Mouse (Mus musculus): ENCODE results near the gene Alkbh6. TPM values are rescaled to one million over a fixed set of nuclear protein-coding genes. Genes with fewer than 3 reads are reported as not detected.
A peak's percentile ranks its signal among the peaks of the same experiment; 100 is the strongest.

Gene Alkbh6
- polyA plus RNA-seq, 1 experiment from 2014 or later = 92.9 TPM

DNA sequence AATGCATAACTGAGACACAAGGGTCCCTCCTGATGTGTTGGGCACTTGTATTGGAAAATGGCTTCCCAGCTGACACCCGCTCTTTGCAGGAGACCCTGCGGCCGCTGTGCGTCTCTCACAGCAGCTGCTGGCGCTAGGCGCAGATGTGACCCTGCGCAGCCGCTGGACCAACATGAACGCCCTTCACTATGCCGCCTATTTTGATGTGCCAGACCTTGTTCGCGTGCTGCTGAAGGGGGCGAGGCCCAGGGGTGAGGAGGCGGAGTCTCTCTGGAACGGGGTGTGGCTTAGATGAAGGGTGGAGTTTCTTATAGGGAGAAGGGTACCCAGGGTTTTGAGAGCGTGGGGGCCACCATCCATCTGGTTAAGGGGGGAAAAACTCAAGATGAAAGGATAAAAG is 11.3 kb upstream of the Alkbh6 start:
- H3K9ac ChIP-seq (replicated peaks) = no peak overlapping the region
- H3K9me3 ChIP-seq = no peaks in the 10 kb centered on the region
- H3K4me2 ChIP-seq (replicated peaks) = no peak overlapping the region
- no peak for ATAC-seq (ENCODE audit: low FRiP score, low read depth)
- peaks cover 19% of the 10 kb centered on the region for H3K4me1 ChIP-seq
- H3K4me3 ChIP-seq = no peak overlapping the region
- peaks cover 86% of the 10 kb centered on the region for H3K36me3 ChIP-seq
- H3K27me3 ChIP-seq = no peaks in the 10 kb centered on the region
- H3K27ac ChIP-seq (replicated peaks) = no peak overlapping the region
- 90% methylated on average over 16 of the region's 16 CpGs for WGBS

DNA sequence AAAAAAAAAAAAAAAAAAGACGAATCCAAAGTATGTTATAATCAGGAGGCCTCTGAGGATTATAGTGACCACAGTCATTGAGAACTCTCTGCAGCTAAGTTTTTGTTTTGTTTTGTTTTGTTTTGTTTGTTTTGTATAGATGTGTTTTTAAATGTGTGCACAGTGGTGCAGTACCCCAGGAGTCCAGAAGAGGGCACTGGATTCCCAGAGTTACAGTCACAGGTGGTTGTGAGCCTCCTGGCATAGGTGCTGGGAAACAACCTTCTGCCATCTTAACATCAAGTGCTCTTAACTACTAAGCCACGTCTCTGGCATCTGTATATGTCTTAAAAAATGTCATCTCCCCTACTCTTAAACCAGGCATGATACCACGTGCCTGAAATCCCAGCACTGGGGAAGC is 7.6 kb upstream of the Alkbh6 start:
- Histone ChIP-seq H3K9ac (replicated peaks) (no peak overlapping the region), H3K36me3 (peaks cover 88% of the 10 kb centered on the region), H3K27ac (replicated peaks) (no peak overlapping the region), H3K4me2 (replicated peaks) (no peak overlapping the region), H3K27me3 (no peaks in the 10 kb centered on the region), H3K4me3 (no peak overlapping the region), H3K4me1 (no peaks in the 10 kb centered on the region), H3K9me3 (no peaks in the 10 kb centered on the region)
- WGBS = 66% methylated on average over 3 of the region's 3 CpGs
- ATAC-seq (ENCODE audit: low FRiP score, low read depth) = no peak

DNA sequence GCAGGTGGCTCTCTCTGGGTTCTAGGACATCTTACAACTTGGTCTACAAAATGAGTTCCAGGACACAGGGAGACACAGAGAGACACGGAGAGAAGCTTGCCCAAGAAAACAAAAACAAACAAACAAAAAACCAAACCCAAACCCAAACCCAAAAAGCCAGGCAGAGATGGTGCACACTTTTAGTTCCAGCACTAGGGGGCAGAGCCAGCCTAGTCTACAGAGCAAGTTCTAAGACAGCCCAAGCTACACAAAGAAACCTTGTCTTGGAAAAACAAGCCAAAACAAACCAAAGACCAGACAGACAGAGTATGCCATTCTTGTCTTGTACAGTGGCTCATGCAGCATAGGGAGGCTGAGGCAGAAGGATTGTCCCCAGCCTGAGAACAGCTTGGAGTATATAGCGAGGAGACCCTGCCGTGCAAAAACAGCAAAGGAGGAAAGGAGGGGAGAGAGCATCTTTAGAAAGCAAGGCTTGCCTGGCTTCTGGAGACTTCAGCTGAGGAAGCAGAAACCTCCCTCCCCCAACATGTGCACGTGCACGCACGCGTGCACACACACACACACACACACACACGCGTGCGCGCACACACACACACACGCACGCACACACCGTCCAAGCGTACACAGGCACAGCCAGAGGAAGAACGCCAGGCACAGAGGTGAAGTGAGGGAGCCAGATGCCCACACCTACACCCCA is 2.3 kb upstream of the Alkbh6 start:
- H3K36me3 ChIP-seq = peaks cover 56% of the 10 kb centered on the region
- no peak for ATAC-seq (ENCODE audit: low FRiP score, low read depth)
- H3K9ac ChIP-seq (replicated peaks) = no peak overlapping the region
- no peak overlapping the region for H3K4me2 ChIP-seq (replicated peaks)
- peaks cover 20% of the 10 kb centered on the region for H3K4me1 ChIP-seq
- whole genome bisulfite sequencing = 93% methylated on average over 16 of the region's 16 CpGs
- H3K4me3 ChIP-seq = no peak overlapping the region
- H3K27ac ChIP-seq (replicated peaks) = no peak overlapping the region
- H3K27me3 ChIP-seq = no peaks in the 10 kb centered on the region
- H3K9me3 ChIP-seq = no peaks in the 10 kb centered on the region

DNA sequence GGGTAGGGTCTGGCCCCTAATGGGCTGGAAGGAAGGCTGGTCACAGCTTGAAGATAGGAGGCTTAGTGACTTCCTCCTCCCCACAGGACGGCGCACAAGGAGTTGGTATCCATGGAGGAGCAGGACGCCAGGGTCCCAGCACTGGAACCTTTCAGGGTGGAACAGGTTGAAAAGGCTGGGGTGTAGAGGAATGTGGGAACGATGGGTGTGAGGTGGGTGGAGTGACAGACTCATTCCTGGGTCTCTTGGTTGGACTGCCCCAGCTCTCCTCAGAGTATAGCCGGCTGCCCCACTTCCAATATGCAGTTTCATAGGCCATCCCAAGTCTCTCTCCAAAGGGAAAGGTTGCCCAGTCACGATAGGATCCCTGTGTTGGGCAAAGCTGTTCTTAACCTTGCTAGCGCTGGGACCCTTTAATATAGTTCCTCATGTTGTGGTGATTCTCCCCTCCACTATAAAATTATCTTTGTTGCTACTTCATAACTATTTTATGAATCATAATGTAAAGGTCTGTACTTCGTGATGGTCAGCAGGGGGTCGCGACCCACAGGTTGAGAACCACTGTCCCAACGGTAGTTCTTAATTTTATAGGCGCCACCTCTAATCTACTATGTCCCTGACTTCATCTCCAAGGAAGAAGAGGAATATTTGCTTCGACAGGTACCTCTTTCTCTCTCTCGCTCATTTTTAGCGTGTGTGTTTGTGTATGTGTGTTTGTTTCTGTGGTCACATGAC is 1.0 kb downstream of the Alkbh6 start:
- peaks cover 22% of the 10 kb centered on the region for H3K4me1 ChIP-seq
- H3K27me3 ChIP-seq = no peaks in the 10 kb centered on the region
- WGBS = 70% methylated on average over 15 of the region's 15 CpGs
- H3K9ac ChIP-seq (replicated peaks) = peak overlapping the region; percentile 72
- H3K36me3 ChIP-seq = peaks cover 38% of the 10 kb centered on the region
- H3K4me2 ChIP-seq (replicated peaks) = peak overlapping the region; percentile 92
- H3K27ac ChIP-seq (replicated peaks) = no peak overlapping the region
- no peaks in the 10 kb centered on the region for H3K9me3 ChIP-seq
- no peak for ATAC-seq (ENCODE audit: low FRiP score, low read depth)
- peak overlapping the region; percentile 70 for H3K4me3 ChIP-seq

DNA sequence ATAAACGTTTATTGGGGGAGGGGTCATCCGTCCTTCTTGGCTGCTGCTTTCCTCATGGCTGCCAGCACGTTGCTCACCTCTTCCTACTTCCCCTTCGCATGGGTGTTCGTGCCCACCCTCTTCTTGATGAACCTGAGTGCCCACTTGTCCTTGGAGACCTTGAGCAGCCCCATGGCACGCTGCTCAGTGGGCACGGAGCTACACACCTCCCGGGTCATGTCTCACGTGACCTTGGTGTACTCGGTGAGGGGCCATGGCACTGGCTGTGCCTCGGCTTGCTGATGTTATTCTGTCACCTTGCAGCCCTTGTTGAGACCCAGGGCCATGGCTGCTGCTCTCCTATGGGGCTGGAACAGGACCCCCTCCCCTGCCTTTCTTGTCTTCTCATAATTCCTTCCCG is 1.6 kb downstream of the Alkbh6 start:
- 89% methylated on average over 12 of the region's 12 CpGs for WGBS
- H3K4me2 ChIP-seq (replicated peaks) = 0 out of 2 replicates have a peak overlapping the region, but pooled peaks have one; percentile 92
- no peak for ATAC-seq (ENCODE audit: low FRiP score, low read depth)
- peaks cover 36% of the 10 kb centered on the region for H3K36me3 ChIP-seq
- H3K4me3 ChIP-seq = no peak overlapping the region
- no peak overlapping the region for H3K27ac ChIP-seq (replicated peaks)
- no peaks in the 10 kb centered on the region for H3K27me3 ChIP-seq
- H3K4me1 ChIP-seq = peaks cover 28% of the 10 kb centered on the region
- no peak overlapping the region for H3K9ac ChIP-seq (replicated peaks)
- no peaks in the 10 kb centered on the region for H3K9me3 ChIP-seq

DNA sequence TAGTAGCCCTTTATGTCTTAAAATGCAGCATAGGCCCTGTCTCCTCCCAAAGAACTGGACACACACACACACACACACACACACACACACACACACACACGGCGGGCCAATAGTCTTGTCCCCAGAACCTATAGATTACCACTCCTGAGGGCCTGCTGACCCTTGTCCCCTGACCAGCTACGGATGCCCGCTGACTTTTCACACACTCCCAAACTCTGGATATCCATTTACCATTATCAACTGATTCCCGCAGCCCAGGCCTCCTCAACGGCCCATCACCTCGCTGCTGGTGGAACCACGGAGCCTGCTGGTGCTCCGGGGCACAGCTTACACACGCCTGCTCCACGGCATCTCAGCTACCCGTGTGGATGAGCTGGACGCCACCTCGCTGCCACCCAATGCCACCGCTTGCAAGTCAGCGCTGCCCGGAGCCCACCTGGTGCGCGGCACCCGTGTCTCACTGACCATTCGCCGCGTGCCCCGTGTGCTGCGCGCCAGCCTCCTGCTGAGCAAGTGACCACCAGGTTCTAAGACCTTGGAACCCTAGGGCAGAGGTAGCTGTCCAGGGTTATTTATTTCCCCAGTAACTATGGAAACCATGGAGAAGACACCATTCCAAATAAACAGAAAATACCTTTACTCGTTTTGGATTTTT is 5.3 kb downstream of the Alkbh6 start:
- peaks cover 14% of the 10 kb centered on the region for H3K36me3 ChIP-seq
- no peak overlapping the region for H3K27ac ChIP-seq (replicated peaks)
- no peaks in the 10 kb centered on the region for H3K27me3 ChIP-seq
- H3K9me3 ChIP-seq = no peaks in the 10 kb centered on the region
- ATAC-seq (ENCODE audit: low FRiP score, low read depth) = no peak
- H3K4me2 ChIP-seq (replicated peaks) = no peak overlapping the region
- peaks cover 24% of the 10 kb centered on the region for H3K4me1 ChIP-seq
- H3K9ac ChIP-seq (replicated peaks) = no peak overlapping the region
- no peak overlapping the region for H3K4me3 ChIP-seq
- WGBS = 46% methylated on average over 27 of the region's 27 CpGs

DNA sequence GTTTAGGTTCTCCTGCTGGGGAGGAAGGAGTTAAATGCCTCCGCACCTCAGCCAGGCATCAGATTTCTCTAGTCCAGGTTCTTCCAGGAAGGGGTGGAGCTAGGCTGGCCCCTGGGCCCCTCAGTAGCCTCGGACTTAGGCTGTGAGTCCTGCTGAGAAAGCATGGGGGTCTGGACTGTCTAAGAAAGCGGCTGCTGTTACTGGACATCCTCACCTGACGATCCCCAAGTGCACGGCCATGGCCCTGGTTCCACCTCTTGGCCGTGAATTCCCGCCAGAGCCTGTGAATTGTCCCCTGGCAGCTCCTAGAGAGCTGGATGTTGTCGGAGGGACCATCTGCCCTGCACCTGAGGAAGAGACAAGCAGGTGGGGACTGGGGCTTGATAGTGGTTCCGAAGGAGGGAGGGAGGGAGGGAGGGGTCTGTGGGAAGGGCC is 6.2 kb downstream of the Alkbh6 start, which contains the start of gene Syne4:
TSS of gene Syne4 (plus strand) at position 87 of the 435 bp plus-strand sequence.
- H3K4me3 ChIP-seq = 0 out of 2 replicates have a peak within 1 kb of the TSS, but pooled peaks have one; percentile 9
- H3K27ac ChIP-seq (replicated peaks) = no peak within 1 kb of the TSS
- peaks cover 16% of the 10 kb centered on the region for H3K4me1 ChIP-seq
- H3K9me3 ChIP-seq = no peaks in the 10 kb centered on the region
- no peak within 1 kb of the TSS for H3K9ac ChIP-seq (replicated peaks)
- H3K36me3 ChIP-seq = peaks cover 14% of the 10 kb centered on the region
- H3K27me3 ChIP-seq = no peaks in the 10 kb centered on the region
- 2% methylated on average over 9 of the region's 9 CpGs for WGBS
- no peak for ATAC-seq (ENCODE audit: low FRiP score, low read depth)
- H3K4me2 ChIP-seq (replicated peaks) = peak within 1 kb of the TSS; percentile 14

DNA sequence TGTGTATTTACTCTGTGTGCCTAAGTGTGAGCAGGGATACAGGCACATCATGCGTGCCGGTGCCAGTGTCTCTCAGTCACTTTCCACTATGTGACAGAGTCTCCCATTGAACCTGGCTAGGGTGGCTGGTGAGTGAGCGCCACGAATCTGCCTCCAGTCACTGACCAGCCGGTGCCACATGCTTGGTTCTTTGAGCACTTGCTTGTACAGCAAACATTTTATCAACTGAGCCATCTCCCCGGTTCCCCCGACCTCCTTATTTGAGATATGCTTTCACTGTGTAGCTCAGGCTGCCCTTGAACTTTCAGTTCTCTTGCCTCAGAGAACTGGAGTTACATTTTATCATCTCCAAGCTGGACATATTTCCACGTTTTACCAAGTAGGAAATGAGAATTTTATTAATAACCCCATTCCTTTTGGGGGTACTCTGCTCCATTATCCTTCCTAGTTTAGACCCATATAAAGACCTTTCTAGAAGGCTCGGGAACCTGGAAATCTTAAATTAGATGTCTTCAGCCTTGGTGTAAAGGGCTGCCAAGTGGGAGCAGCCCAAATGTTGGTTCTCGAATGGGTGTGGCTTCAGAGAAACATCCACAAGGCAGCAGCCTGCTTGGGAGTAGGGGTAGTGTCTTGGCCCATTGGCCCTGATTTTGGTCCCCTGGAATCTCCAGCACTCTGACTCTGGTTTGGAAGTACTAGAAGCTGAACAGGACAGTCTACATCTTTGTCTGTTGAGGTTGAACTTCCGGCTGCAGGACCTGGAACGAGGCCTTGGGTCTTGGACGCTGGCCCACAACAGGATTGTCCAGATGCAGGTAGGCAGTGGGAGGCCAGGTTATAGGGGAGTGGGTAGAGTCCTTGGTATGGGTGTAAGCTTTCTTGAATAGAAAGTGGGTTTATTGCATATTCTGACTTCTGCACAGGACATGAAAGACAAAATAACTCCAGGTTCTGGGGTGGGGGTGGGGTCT is 7.3 kb downstream of the Alkbh6 start:
- 79% methylated on average over 13 of the region's 13 CpGs for WGBS
- Histone ChIP-seq H3K9me3 (no peaks in the 10 kb centered on the region), H3K9ac (replicated peaks) (no peak overlapping the region), H3K36me3 (peaks cover 12% of the 10 kb centered on the region), H3K4me3 (no peak overlapping the region), H3K4me2 (replicated peaks) (no peak overlapping the region), H3K4me1 (peaks cover 13% of the 10 kb centered on the region), H3K27ac (replicated peaks) (no peak overlapping the region), H3K27me3 (no peaks in the 10 kb centered on the region)
- no peak for ATAC-seq (ENCODE audit: low FRiP score, low read depth)

DNA sequence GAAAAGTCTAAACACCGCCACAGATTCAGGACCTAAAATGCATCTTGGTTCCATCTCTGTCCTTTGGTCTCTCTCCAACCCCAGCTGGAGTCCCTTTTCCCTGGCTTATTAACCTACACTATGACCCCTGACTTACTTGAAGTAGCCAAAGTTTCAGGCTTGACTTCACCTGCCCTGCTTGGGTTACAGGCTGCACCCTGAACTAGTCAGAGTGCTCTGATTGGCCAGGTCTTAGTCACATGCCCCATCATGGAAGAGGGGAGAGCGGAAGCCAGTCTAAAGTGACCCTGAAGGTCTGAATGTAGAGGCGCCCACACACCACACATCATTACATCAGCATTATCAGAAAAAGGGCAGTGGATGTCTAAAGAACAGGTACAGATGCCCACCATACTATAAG is 9.6 kb downstream of the Alkbh6 start:
- no peak overlapping the region for H3K4me3 ChIP-seq
- peaks cover 26% of the 10 kb centered on the region for H3K4me1 ChIP-seq
- H3K4me2 ChIP-seq (replicated peaks) = no peak overlapping the region
- H3K36me3 ChIP-seq = 0 out of 2 replicates have a peak, but pooled peaks cover under 1% of the 10 kb centered on the region
- 91% methylated on average over 3 of the region's 3 CpGs for WGBS
- H3K9me3 ChIP-seq = no peaks in the 10 kb centered on the region
- no peak overlapping the region for H3K9ac ChIP-seq (replicated peaks)
- H3K27me3 ChIP-seq = no peaks in the 10 kb centered on the region
- no peak overlapping the region for H3K27ac ChIP-seq (replicated peaks)
- no peak for ATAC-seq (ENCODE audit: low FRiP score, low read depth)

DNA sequence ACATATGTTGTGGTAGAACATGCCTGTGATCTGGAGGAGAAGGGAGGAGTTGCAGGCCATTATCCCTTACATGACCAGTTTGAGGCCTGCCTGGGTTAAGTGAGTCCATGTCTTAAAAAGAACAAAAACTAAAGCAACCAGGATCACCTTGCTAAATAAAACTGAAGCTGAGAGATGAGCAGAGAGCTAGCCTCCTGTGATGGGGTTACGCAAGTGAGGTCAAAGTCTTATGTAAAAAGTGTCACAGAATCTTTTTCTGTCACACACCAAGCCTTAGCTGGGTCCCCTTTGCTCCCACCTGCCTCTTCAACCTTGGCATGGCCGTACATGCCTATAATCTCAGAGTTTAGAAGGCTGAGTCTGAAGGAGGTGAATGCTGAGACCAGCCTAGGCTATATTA is 12.4 kb downstream of the Alkbh6 start:
- Histone ChIP-seq H3K4me1 (peaks cover 17% of the 10 kb centered on the region), H3K9me3 (0 out of 2 replicates have a peak, but pooled peaks cover 3% of the 10 kb centered on the region), H3K27me3 (peaks cover 4% of the 10 kb centered on the region; the same call in 1 of the 2 replicates), H3K9ac (replicated peaks) (peak overlapping the region; percentile 92; the same call in 1 of the 2 replicates), H3K4me2 (replicated peaks) (peak overlapping the region; percentile 73), H3K4me3 (peak overlapping the region; percentile 87), H3K27ac (replicated peaks) (no peak overlapping the region), H3K36me3 (no peaks in the 10 kb centered on the region)
- ATAC-seq (ENCODE audit: low FRiP score, low read depth) = no peak
- WGBS = 79% methylated on average over 2 of the region's 2 CpGs
